Mouse (Mus musculus) limb, embryonic 15.5 days (tissue): ENCODE results near the gene 4930519G04Rik. TPM values are rescaled to one million over a fixed set of nuclear protein-coding genes. Genes with fewer than 3 reads are reported as not detected.
"Not testable (repeated sequence)": the region's sequence is repeated elsewhere in the genome, so short reads cannot be mapped to it uniquely, and the experiment has no call there.

Experiments used
- ATAC-seq: fragments of 200-750 bp; cut with Nextera tagmentation; 2 replicates; pipeline ENCODE4 v1.8.0; 2017; ENCODE audit warnings: low read depth, moderate TSS enrichment; ENCODE audit not compliant: insufficient number of reproducible peaks, low FRiP score, low TSS enrichment
- H3K27ac ChIP-seq: fragments of 300-500 bp; sonication (generic); 2 replicates; pipeline ENCODE4 v1.5.1; 2015; ENCODE audit warnings: moderate library complexity, mild to moderate bottlenecking, inconsistent platforms
- H3K27me3 ChIP-seq: fragments of 300-500 bp; sonication (generic); 2 replicates; pipeline ENCODE4 v1.6.1; 2015; ENCODE audit warnings: inconsistent platforms
- H3K36me3 ChIP-seq: fragments of 300-500 bp; sonication (generic); 2 replicates; pipeline ENCODE4 v1.6.1; 2015; ENCODE audit warnings: inconsistent platforms
- H3K4me1 ChIP-seq: fragments of 300-500 bp; sonication (generic); 2 replicates; pipeline ENCODE4 v1.6.1; 2015; ENCODE audit warnings: inconsistent platforms
- H3K4me2 ChIP-seq: fragments of 300-500 bp; sonication (generic); 2 replicates; pipeline ENCODE4 v1.6.1; 2015; ENCODE audit warnings: mild to moderate bottlenecking, inconsistent platforms
- H3K4me3 ChIP-seq: fragments of 300-500 bp; sonication (generic); 2 replicates; pipeline ENCODE4 v1.5.1; 2015; ENCODE audit warnings: mild to moderate bottlenecking, inconsistent platforms
- H3K9ac ChIP-seq: fragments of 300-500 bp; sonication (generic); 2 replicates; pipeline ENCODE4 v1.6.1; 2015; ENCODE audit warnings: inconsistent platforms
- H3K9me3 ChIP-seq: fragments of 300-500 bp; sonication (generic); 2 replicates; pipeline ENCODE4 v1.6.1; 2016; ENCODE audit warnings: inconsistent platforms
- WGBS: fragments of 180-500 bp; shearing (Covaris S2); methylation state at CpG from one replicate; pipeline ENCODE4 v1.1.7; 2015; 5-methylcytosine and 5-hydroxymethylcytosine counted together
- polyA plus RNA-seq: library from polyadenylated mRNA; unstranded; fragments of >200 nt; fragmentation: Nextera tagmentation; extraction: Ambion mirVana; gene quantifications from 2 replicates; pipeline ENCODE4 v1.2.1, GENCODE M21; 2015

Gene 4930519G04Rik
- polyA plus RNA-seq: not detected in 2 replicates

- H3K4me2 ChIP-seq, ATAC-seq, H3K27me3 ChIP-seq, H3K27ac ChIP-seq, H3K9me3 ChIP-seq, H3K9ac ChIP-seq, H3K4me3 ChIP-seq, H3K4me1 ChIP-seq, H3K36me3 ChIP-seq: not testable (repeated sequence)
- WGBS: 61% methylated on average over 4 of the region's 5 CpGs
These were observed at the start of gene 4930519G04Rik for GRCm38 (mm10) chr5:114853364-114853763. Gene 4930519G04Rik, plus strand, starts transcription at chr5:114853664.

GRCm38 (mm10) chr5:114804335-114804734 is 49.1 kb upstream of the 4930519G04Rik start:
- Histone ChIP-seq H3K4me3 (no peak overlapping the region), H3K9me3 (no peaks in the 10 kb centered on the region), H3K27me3 (no peaks in the 10 kb centered on the region), H3K4me2 (no peak overlapping the region), H3K27ac (no peak overlapping the region), H3K4me1 (peaks cover 27% of the 10 kb centered on the region), H3K9ac (no peak overlapping the region), H3K36me3 (peaks cover 76% of the 10 kb centered on the region)
- 87% methylated on average over 13 of the region's 13 CpGs for WGBS
- no peak for ATAC-seq

GRCm38 (mm10) chr5:114804958-114805357 is 48.5 kb upstream of the 4930519G04Rik start:
- Histone ChIP-seq H3K36me3 (peaks cover 73% of the 10 kb centered on the region), H3K9me3 (no peaks in the 10 kb centered on the region), H3K4me1 (peaks cover 32% of the 10 kb centered on the region), H3K9ac (no peak overlapping the region), H3K27ac (no peak overlapping the region), H3K4me2 (no peak overlapping the region), H3K4me3 (no peak overlapping the region), H3K27me3 (no peaks in the 10 kb centered on the region)
- 48% methylated on average over 3 of the region's 3 CpGs for WGBS
- no peak for ATAC-seq

GRCm38 (mm10) chr5:114805436-114806350 is 47.8 kb upstream of the 4930519G04Rik start:
- H3K4me2 ChIP-seq: no peak overlapping the region
- ATAC-seq: no peak
- H3K27ac ChIP-seq: peak overlapping the region; percentile 54; the same call in 1 of the 2 replicates
- no peaks in the 10 kb centered on the region for H3K9me3 ChIP-seq
- peaks cover 67% of the 10 kb centered on the region for H3K36me3 ChIP-seq
- H3K9ac ChIP-seq: no peak overlapping the region
- H3K27me3 ChIP-seq: no peaks in the 10 kb centered on the region
- 58% methylated on average over 15 of the region's 15 CpGs for WGBS
- peaks cover 32% of the 10 kb centered on the region for H3K4me1 ChIP-seq
- H3K4me3 ChIP-seq: no peak overlapping the region

- H3K27ac ChIP-seq: peak overlapping the region; percentile 33
- no peaks in the 10 kb centered on the region for H3K27me3 ChIP-seq
- no peak overlapping the region for H3K9ac ChIP-seq
- peaks cover 32% of the 10 kb centered on the region for H3K4me1 ChIP-seq
- peaks cover 59% of the 10 kb centered on the region for H3K36me3 ChIP-seq
- no peak overlapping the region for H3K4me2 ChIP-seq
- no peak overlapping the region for H3K4me3 ChIP-seq
- no peak for ATAC-seq
- 77% methylated on average over 8 of the region's 8 CpGs for WGBS
- no peaks in the 10 kb centered on the region for H3K9me3 ChIP-seq
These were observed 46.8 kb upstream of the 4930519G04Rik start for GRCm38 (mm10) chr5:114806636-114807035.

- peaks cover 54% of the 10 kb centered on the region for H3K36me3 ChIP-seq
- H3K9me3 ChIP-seq: no peaks in the 10 kb centered on the region
- no peaks in the 10 kb centered on the region for H3K27me3 ChIP-seq
- WGBS: 43% methylated on average over 9 of the region's 9 CpGs
- ATAC-seq: no peak
- H3K27ac ChIP-seq: peak overlapping the region; percentile 33
- 0 out of 2 replicates have a peak overlapping the region, but pooled peaks have one; percentile 4 for H3K9ac ChIP-seq
- H3K4me3 ChIP-seq: no peak overlapping the region
- H3K4me1 ChIP-seq: peaks cover 32% of the 10 kb centered on the region
- H3K4me2 ChIP-seq: no peak overlapping the region
These were observed 46.4 kb upstream of the 4930519G04Rik start for GRCm38 (mm10) chr5:114807063-114807462.

- 0 out of 2 replicates have a peak, but pooled peaks have one; percentile 46 for ATAC-seq
These were observed 46.0 kb upstream of the 4930519G04Rik start for GRCm38 (mm10) chr5:114807468-114807867.

GRCm38 (mm10) chr5:114807893-114808292 is 45.6 kb upstream of the 4930519G04Rik start:
- Histone ChIP-seq H3K4me1 (peaks cover 39% of the 10 kb centered on the region), H3K9me3 (no peaks in the 10 kb centered on the region), H3K27me3 (no peaks in the 10 kb centered on the region), H3K4me3 (no peak overlapping the region), H3K4me2 (no peak overlapping the region), H3K36me3 (peaks cover 46% of the 10 kb centered on the region), H3K9ac (no peak overlapping the region), H3K27ac (peak overlapping the region; percentile 33; the same call in 1 of the 2 replicates)
- 41% methylated on average over 6 of the region's 6 CpGs for WGBS
- no peak for ATAC-seq

More at GRCm38 (mm10) chr5:114807468-114807867, 46.0 kb upstream of the 4930519G04Rik start:
- Histone ChIP-seq H3K4me3 (no peak overlapping the region), H3K4me1 (peaks cover 35% of the 10 kb centered on the region), H3K27me3 (no peaks in the 10 kb centered on the region), H3K27ac (peak overlapping the region; percentile 33), H3K9me3 (no peaks in the 10 kb centered on the region), H3K4me2 (no peak overlapping the region), H3K36me3 (peaks cover 50% of the 10 kb centered on the region), H3K9ac (0 out of 2 replicates have a peak overlapping the region, but pooled peaks have one; percentile 4)
- 27% methylated on average over 8 of the region's 8 CpGs for WGBS

GRCm38 (mm10) chr5:114808385-114808784 is 45.1 kb upstream of the 4930519G04Rik start:
- Histone ChIP-seq H3K4me3 (no peak overlapping the region), H3K9me3 (no peaks in the 10 kb centered on the region), H3K36me3 (peaks cover 41% of the 10 kb centered on the region), H3K27me3 (no peaks in the 10 kb centered on the region), H3K4me2 (no peak overlapping the region), H3K27ac (no peak overlapping the region; the same call in 1 of the 2 replicates), H3K4me1 (peaks cover 40% of the 10 kb centered on the region), H3K9ac (no peak overlapping the region)
- WGBS: 67% methylated on average over 8 of the region's 8 CpGs
- no peak for ATAC-seq

- no peak overlapping the region for H3K4me3 ChIP-seq
- no peak overlapping the region for H3K9ac ChIP-seq
- no peak for ATAC-seq
- no peaks in the 10 kb centered on the region for H3K9me3 ChIP-seq
- 77% methylated on average over 10 of the region's 10 CpGs for WGBS
- H3K27me3 ChIP-seq: no peaks in the 10 kb centered on the region
- H3K4me1 ChIP-seq: peaks cover 40% of the 10 kb centered on the region
- H3K27ac ChIP-seq: no peak overlapping the region
- peaks cover 32% of the 10 kb centered on the region for H3K36me3 ChIP-seq
- H3K4me2 ChIP-seq: no peak overlapping the region
These were observed 44.2 kb upstream of the 4930519G04Rik start for GRCm38 (mm10) chr5:114809181-114809756.

- H3K9ac ChIP-seq: no peak overlapping the region
- H3K27me3 ChIP-seq: no peaks in the 10 kb centered on the region
- ATAC-seq: no peak
- 93% methylated on average over 5 of the region's 5 CpGs for WGBS
- H3K4me1 ChIP-seq: peaks cover 40% of the 10 kb centered on the region
- H3K4me2 ChIP-seq: no peak overlapping the region
- H3K36me3 ChIP-seq: peaks cover 27% of the 10 kb centered on the region
- no peaks in the 10 kb centered on the region for H3K9me3 ChIP-seq
- H3K4me3 ChIP-seq: no peak overlapping the region
- no peak overlapping the region for H3K27ac ChIP-seq
These were observed 43.6 kb upstream of the 4930519G04Rik start for GRCm38 (mm10) chr5:114809826-114810225.
